Mouse (Mus musculus): ENCODE measurements around the gene Pik3cb. TPM values are rescaled to one million over a fixed set of nuclear protein-coding genes. Genes with fewer than 3 reads are reported as not detected.

The Pik3cb gene
- polyA plus RNA-seq, 1 experiment = 3.0 TPM

- H3K4me2 ChIP-seq (ENCODE audit: low read depth) = no peak overlapping the region
- H3K36me3 ChIP-seq (ENCODE audit: control insufficient read depth, insufficient read depth) = peaks cover 8% of the 10 kb centered on the region
- no peak overlapping the region for H3K4me3 ChIP-seq
- H3K27me3 ChIP-seq (ENCODE audit: control insufficient read depth, insufficient read depth, insufficient read length) = no peaks in the 10 kb centered on the region
- TF ChIP-seq MAX (IDR thresholded peaks at IDR 0.05; ENCODE audit: low read depth) = no peak
- TF ChIP-seq REST (IDR thresholded peaks at IDR 0.05; ENCODE audit: insufficient read depth, insufficient read length) = no peak
- no peak for TF ChIP-seq POLR2A (IDR thresholded peaks at IDR 0.05; ENCODE audit: insufficient read length, low read depth)
- no peak for TF ChIP-seq TCF3 (IDR thresholded peaks at IDR 0.05; ENCODE audit: insufficient read length, low read depth)
- no peak for TF ChIP-seq POLR2AphosphoS2 (IDR thresholded peaks at IDR 0.05; ENCODE audit: insufficient read length, low read depth)
- no peak for TF ChIP-seq MYOG (IDR thresholded peaks at IDR 0.05; ENCODE audit: control insufficient read depth in 1 of 3, insufficient read depth in 1 of 3, insufficient read length in 2 of 3, low read depth in 2 of 3)
- TF ChIP-seq MYOD1 (IDR thresholded peaks at IDR 0.05; ENCODE audit: control insufficient read depth in 1 of 3, insufficient read length in 2 of 3, low read depth in 2 of 3) = no peak
- TF ChIP-seq TCF12 (IDR thresholded peaks at IDR 0.05; ENCODE audit: insufficient read depth, poor library complexity, severe bottlenecking) = no peak
- no peak for TF ChIP-seq SRF (IDR thresholded peaks at IDR 0.05; ENCODE audit: control insufficient read depth, insufficient read length, low read depth)
- no peak for TF ChIP-seq E2F4 (IDR thresholded peaks at IDR 0.05; ENCODE audit: insufficient read depth)
- TF ChIP-seq USF1 (IDR thresholded peaks at IDR 0.05; ENCODE audit: low read depth) = no peak
- TF ChIP-seq CEBPB (IDR thresholded peaks at IDR 0.05; ENCODE audit: insufficient read depth, poor library complexity, severe bottlenecking) = no peak
- no peak overlapping the region for H3ac ChIP-seq (ENCODE audit: control insufficient read depth, insufficient read length)
- H3K79me2 ChIP-seq (ENCODE audit: control insufficient read depth, insufficient read depth) = no peaks in the 10 kb centered on the region
Observed at GRCm38 (mm10) chr9:99057751-99058150, 82.7 kb downstream of the Pik3cb start.

GRCm38 (mm10) chr9:99049760-99050159 lies 90.7 kb downstream of the Pik3cb start:
- H3K4me2 ChIP-seq (ENCODE audit: low read depth) = no peak overlapping the region
- no peaks in the 10 kb centered on the region for H3K79me2 ChIP-seq (ENCODE audit: control insufficient read depth, insufficient read depth)
- H3K36me3 ChIP-seq (ENCODE audit: control insufficient read depth, insufficient read depth) = no peaks in the 10 kb centered on the region
- H3ac ChIP-seq (ENCODE audit: control insufficient read depth, insufficient read length) = no peak overlapping the region
- TF ChIP-seq POLR2AphosphoS2 (IDR thresholded peaks at IDR 0.05; ENCODE audit: insufficient read length, low read depth) (no peak), E2F4 (IDR thresholded peaks at IDR 0.05; ENCODE audit: insufficient read depth) (no peak), USF1 (IDR thresholded peaks at IDR 0.05; ENCODE audit: low read depth) (no peak), MYOD1 (IDR thresholded peaks at IDR 0.05; ENCODE audit: control insufficient read depth in 1 of 3, insufficient read length in 2 of 3, low read depth in 2 of 3) (no peak), TCF3 (IDR thresholded peaks at IDR 0.05; ENCODE audit: insufficient read length, low read depth) (no peak), CEBPB (IDR thresholded peaks at IDR 0.05; ENCODE audit: insufficient read depth, poor library complexity, severe bottlenecking) (no peak), MAX (IDR thresholded peaks at IDR 0.05; ENCODE audit: low read depth) (no peak), TCF12 (IDR thresholded peaks at IDR 0.05; ENCODE audit: insufficient read depth, poor library complexity, severe bottlenecking) (no peak), REST (IDR thresholded peaks at IDR 0.05; ENCODE audit: insufficient read depth, insufficient read length) (no peak), MYOG (IDR thresholded peaks at IDR 0.05; ENCODE audit: control insufficient read depth in 1 of 3, insufficient read depth in 1 of 3, insufficient read length in 2 of 3, low read depth in 2 of 3) (no peak), SRF (IDR thresholded peaks at IDR 0.05; ENCODE audit: control insufficient read depth, insufficient read length, low read depth) (no peak), POLR2A (IDR thresholded peaks at IDR 0.05; ENCODE audit: insufficient read length, low read depth) (no peak)
- H3K4me3 ChIP-seq = no peak overlapping the region
- no peaks in the 10 kb centered on the region for H3K27me3 ChIP-seq (ENCODE audit: control insufficient read depth, insufficient read depth, insufficient read length)

GRCm38 (mm10) chr9:99048724-99049250 lies 91.6 kb downstream of the Pik3cb start:
- no peak overlapping the region for H3K4me2 ChIP-seq (ENCODE audit: low read depth)
- H3K36me3 ChIP-seq (ENCODE audit: control insufficient read depth, insufficient read depth) = peaks cover 3% of the 10 kb centered on the region
- TF ChIP-seq CEBPB (IDR thresholded peaks at IDR 0.05; ENCODE audit: insufficient read depth, poor library complexity, severe bottlenecking) = no peak
- TF ChIP-seq SRF (IDR thresholded peaks at IDR 0.05; ENCODE audit: control insufficient read depth, insufficient read length, low read depth) = no peak
- no peak for TF ChIP-seq REST (IDR thresholded peaks at IDR 0.05; ENCODE audit: insufficient read depth, insufficient read length)
- TF ChIP-seq POLR2AphosphoS2 (IDR thresholded peaks at IDR 0.05; ENCODE audit: insufficient read length, low read depth) = no peak
- no peak for TF ChIP-seq MAX (IDR thresholded peaks at IDR 0.05; ENCODE audit: low read depth)
- TF ChIP-seq MYOD1 (IDR thresholded peaks at IDR 0.05; ENCODE audit: control insufficient read depth in 1 of 3, insufficient read length in 2 of 3, low read depth in 2 of 3) = no peak
- H3K27me3 ChIP-seq (ENCODE audit: control insufficient read depth, insufficient read depth, insufficient read length) = no peaks in the 10 kb centered on the region
- no peak overlapping the region for H3ac ChIP-seq (ENCODE audit: control insufficient read depth, insufficient read length)
- H3K4me3 ChIP-seq = no peak overlapping the region
- H3K79me2 ChIP-seq (ENCODE audit: control insufficient read depth, insufficient read depth) = no peaks in the 10 kb centered on the region

GRCm38 (mm10) chr9:99044761-99045160 lies 95.7 kb downstream of the Pik3cb start:
- TF ChIP-seq USF1 (IDR thresholded peaks at IDR 0.05; ENCODE audit: low read depth) = no peak
- no peak for TF ChIP-seq POLR2AphosphoS2 (IDR thresholded peaks at IDR 0.05; ENCODE audit: insufficient read length, low read depth)
- no peak for TF ChIP-seq MAX (IDR thresholded peaks at IDR 0.05; ENCODE audit: low read depth)
- no peak for TF ChIP-seq REST (IDR thresholded peaks at IDR 0.05; ENCODE audit: insufficient read depth, insufficient read length)
- Histone ChIP-seq H3K79me2 (ENCODE audit: control insufficient read depth, insufficient read depth) (no peaks in the 10 kb centered on the region), H3K4me2 (ENCODE audit: low read depth) (no peak overlapping the region), H3K36me3 (ENCODE audit: control insufficient read depth, insufficient read depth) (peaks cover 3% of the 10 kb centered on the region), H3K4me3 (no peak overlapping the region), H3K27me3 (ENCODE audit: control insufficient read depth, insufficient read depth, insufficient read length) (no peaks in the 10 kb centered on the region), H3ac (ENCODE audit: control insufficient read depth, insufficient read length) (no peak overlapping the region)

GRCm38 (mm10) chr9:99042641-99043040 lies 97.8 kb downstream of the Pik3cb start:
- Histone ChIP-seq H3K4me2 (ENCODE audit: low read depth) (no peak overlapping the region), H3K4me3 (no peak overlapping the region), H3K79me2 (ENCODE audit: control insufficient read depth, insufficient read depth) (no peaks in the 10 kb centered on the region), H3K27me3 (ENCODE audit: control insufficient read depth, insufficient read depth, insufficient read length) (no peaks in the 10 kb centered on the region), H3ac (ENCODE audit: control insufficient read depth, insufficient read length) (no peak overlapping the region), H3K36me3 (ENCODE audit: control insufficient read depth, insufficient read depth) (peaks cover 3% of the 10 kb centered on the region)
- no peak for TF ChIP-seq E2F4 (IDR thresholded peaks at IDR 0.05; ENCODE audit: insufficient read depth)
- no peak for TF ChIP-seq TCF12 (IDR thresholded peaks at IDR 0.05; ENCODE audit: insufficient read depth, poor library complexity, severe bottlenecking)
- no peak for TF ChIP-seq REST (IDR thresholded peaks at IDR 0.05; ENCODE audit: insufficient read depth, insufficient read length)
- no peak for TF ChIP-seq POLR2A (IDR thresholded peaks at IDR 0.05; ENCODE audit: insufficient read length, low read depth)
- no peak for TF ChIP-seq MYOD1 (IDR thresholded peaks at IDR 0.05; ENCODE audit: control insufficient read depth in 1 of 3, insufficient read length in 2 of 3, low read depth in 2 of 3)
- TF ChIP-seq TCF3 (IDR thresholded peaks at IDR 0.05; ENCODE audit: insufficient read length, low read depth) = no peak
- no peak for TF ChIP-seq CEBPB (IDR thresholded peaks at IDR 0.05; ENCODE audit: insufficient read depth, poor library complexity, severe bottlenecking)
- no peak for TF ChIP-seq POLR2AphosphoS2 (IDR thresholded peaks at IDR 0.05; ENCODE audit: insufficient read length, low read depth)
- TF ChIP-seq MAX (IDR thresholded peaks at IDR 0.05; ENCODE audit: low read depth) = no peak
- TF ChIP-seq USF1 (IDR thresholded peaks at IDR 0.05; ENCODE audit: low read depth) = no peak
- TF ChIP-seq MYOG (IDR thresholded peaks at IDR 0.05; ENCODE audit: control insufficient read depth in 1 of 3, insufficient read depth in 1 of 3, insufficient read length in 2 of 3, low read depth in 2 of 3) = no peak

Measured in myocyte (in vitro differentiated cells).